Mouse (Mus musculus) megakaryocyte progenitor cell, adult 5-6 weeks (primary cell): ENCODE measurements around the gene Zmynd19. TPM values are rescaled to one million over a fixed set of nuclear protein-coding genes. Genes with fewer than 3 reads are reported as not detected.

ENCODE experiments used
- total RNA-seq, 2 experiments: library from RNA; stranded (forward) in 1 of 2; stranded (reverse) in 1 of 2; fragments of 157-497, 149-512 nt in 1 of 2; fragments of 200-1000 nt in 1 of 2; gene quantifications; 2 replicates each; pipeline versions ENCODE4 v1.2.3 to v1.2.4; 2015 to 2017

Zmynd19 gene
- total RNA-seq, 2 experiments from 2014 or later: 19.1 to 42.9 TPM

Other genes with a start within 250 kb of the Zmynd19 start
- 0.10 and 0.68 TPM in 2 replicates for gene Cacna1b, start 186.6 kb upstream of the Zmynd19 start, total RNA-seq (2015)
- gene Cacna1b, start 186.6 kb upstream of the Zmynd19 start, total RNA-seq (2017): 0.08 and 0.20 TPM in 2 replicates
- gene Ehmt1, start 30.2 kb upstream of the Zmynd19 start, total RNA-seq (2015): 34.4 and 36.7 TPM in 2 replicates
- 63.1 and 87.0 TPM in 2 replicates for gene Ehmt1, start 30.2 kb upstream of the Zmynd19 start, total RNA-seq (2017)
- gene Arrdc1, start 14.5 kb upstream of the Zmynd19 start, total RNA-seq (2015): 24.5 and 29.2 TPM in 2 replicates
- gene Arrdc1, start 14.5 kb upstream of the Zmynd19 start, total RNA-seq (2017): 48.3 and 58.9 TPM in 2 replicates
- 20.8 TPM in 2 replicates for gene Dph7, start 12.6 kb downstream of the Zmynd19 start, total RNA-seq (2015)
- 15.5 and 26.2 TPM in 2 replicates for gene Dph7, start 12.6 kb downstream of the Zmynd19 start, total RNA-seq (2017)
- 70.4 and 82.4 TPM in 2 replicates for gene Mrpl41, start 25.3 kb downstream of the Zmynd19 start, total RNA-seq (2015)
- gene Mrpl41, start 25.3 kb downstream of the Zmynd19 start, total RNA-seq (2017): 117 and 161 TPM in 2 replicates
- 28.4 and 28.7 TPM in 2 replicates for gene Pnpla7, start 26.2 kb downstream of the Zmynd19 start, total RNA-seq (2015)
- gene Pnpla7, start 26.2 kb downstream of the Zmynd19 start, total RNA-seq (2017): 29.6 and 30.4 TPM in 2 replicates
- gene Nsmf, start 104.6 kb downstream of the Zmynd19 start, total RNA-seq (2015): 4.0 and 7.8 TPM in 2 replicates
- 3.7 and 5.7 TPM in 2 replicates for gene Nsmf, start 104.6 kb downstream of the Zmynd19 start, total RNA-seq (2017)
- gene Entpd8, start 130.5 kb downstream of the Zmynd19 start, total RNA-seq (2015): not detected in 2 replicates
- not detected in 2 replicates for gene Entpd8, start 130.5 kb downstream of the Zmynd19 start, total RNA-seq (2017)
- not detected in 2 replicates for gene Noxa1, start 145.4 kb downstream of the Zmynd19 start, total RNA-seq (2015)
- not detected in 2 replicates for gene Noxa1, start 145.4 kb downstream of the Zmynd19 start, total RNA-seq (2017)
- gene Nrarp, start 231.0 kb downstream of the Zmynd19 start, total RNA-seq (2015): 0.42 and 0.51 TPM in 2 replicates
- 0.78 and 1.3 TPM in 2 replicates for gene Nrarp, start 231.0 kb downstream of the Zmynd19 start, total RNA-seq (2017)
- gene Tor4a, start 247.1 kb downstream of the Zmynd19 start, total RNA-seq (2015): 11.4 and 12.5 TPM in 2 replicates
- gene Tor4a, start 247.1 kb downstream of the Zmynd19 start, total RNA-seq (2017): 16.1 and 17.6 TPM in 2 replicates